Mouse (Mus musculus) urinary bladder, adult 2 months (tissue): ENCODE data around the gene Cobl. TPM values are rescaled to one million over a fixed set of nuclear protein-coding genes. Genes with fewer than 3 reads are reported as not detected.

ENCODE experiments used
- DNase-seq: peaks from one replicate; pipeline ENCODE4 v3.0.0; 2022; ENCODE audit warnings: low spot score
- polyA plus RNA-seq: library from polyadenylated mRNA; depleted of rRNA; stranded (reverse); fragments of >200 nt; gene quantifications from 2 replicates; pipeline ENCODE4 v1.2.3, GENCODE M21; 2012

Cobl gene
- polyA plus RNA-seq, 1 experiment = 15.0 TPM

- no peak for DNase-seq
These were observed 20.5 kb downstream of the Cobl start for GRCm38 (mm10) chr11:12444215-12444614.

- DNase-seq = no peak
These were observed 21.1 kb downstream of the Cobl start for GRCm38 (mm10) chr11:12443614-12444013.

GRCm38 (mm10) chr11:12443185-12443584 is 21.6 kb downstream of the Cobl start:
- no peak for DNase-seq

- DNase-seq = no peak
These were observed 22.5 kb downstream of the Cobl start for GRCm38 (mm10) chr11:12442283-12442682.

GRCm38 (mm10) chr11:12435905-12436304 is 28.9 kb downstream of the Cobl start:
- no peak for DNase-seq

- DNase-seq = no peak
These were observed 29.7 kb downstream of the Cobl start for GRCm38 (mm10) chr11:12435018-12435417.

- DNase-seq = no peak
These were observed 30.2 kb downstream of the Cobl start for GRCm38 (mm10) chr11:12434597-12434996.

GRCm38 (mm10) chr11:12431911-12432310 is 32.8 kb downstream of the Cobl start:
- no peak for DNase-seq

- DNase-seq = no peak
These were observed 34.3 kb downstream of the Cobl start for GRCm38 (mm10) chr11:12430231-12431041.

GRCm38 (mm10) chr11:12426746-12427145 is 38.0 kb downstream of the Cobl start:
- no peak for DNase-seq

GRCm38 (mm10) chr11:12424205-12424604 is 40.6 kb downstream of the Cobl start:
- no peak for DNase-seq

GRCm38 (mm10) chr11:12421183-12421582 is 43.6 kb downstream of the Cobl start:
- DNase-seq = no peak

- DNase-seq = no peak
These were observed 44.6 kb downstream of the Cobl start for GRCm38 (mm10) chr11:12420146-12420545.

GRCm38 (mm10) chr11:12416899-12417298 is 47.9 kb downstream of the Cobl start:
- no peak for DNase-seq

- no peak for DNase-seq
These were observed 49.4 kb downstream of the Cobl start for GRCm38 (mm10) chr11:12415329-12415728.

- DNase-seq = no peak
These were observed 52.8 kb downstream of the Cobl start for GRCm38 (mm10) chr11:12411950-12412349.

GRCm38 (mm10) chr11:12411075-12411807 is 53.5 kb downstream of the Cobl start:
- no peak for DNase-seq

- DNase-seq = no peak
These were observed 55.3 kb downstream of the Cobl start for GRCm38 (mm10) chr11:12409463-12409862.

GRCm38 (mm10) chr11:12407834-12408233 is 56.9 kb downstream of the Cobl start:
- no peak for DNase-seq

- no peak for DNase-seq
These were observed 64.9 kb downstream of the Cobl start for GRCm38 (mm10) chr11:12399903-12400302.

- no peak for DNase-seq
These were observed 68.6 kb downstream of the Cobl start for GRCm38 (mm10) chr11:12396196-12396595.

GRCm38 (mm10) chr11:12394701-12395100 is 70.1 kb downstream of the Cobl start:
- DNase-seq = no peak

GRCm38 (mm10) chr11:12394151-12394550 is 70.6 kb downstream of the Cobl start:
- no peak for DNase-seq
